Mouse (Mus musculus): ENCODE data around the gene Sp3.
"Not testable (repeated sequence)": the region's sequence is repeated elsewhere in the genome, so short reads cannot be mapped to it uniquely, and the experiment has no call there.

The Sp3 gene

DNA sequence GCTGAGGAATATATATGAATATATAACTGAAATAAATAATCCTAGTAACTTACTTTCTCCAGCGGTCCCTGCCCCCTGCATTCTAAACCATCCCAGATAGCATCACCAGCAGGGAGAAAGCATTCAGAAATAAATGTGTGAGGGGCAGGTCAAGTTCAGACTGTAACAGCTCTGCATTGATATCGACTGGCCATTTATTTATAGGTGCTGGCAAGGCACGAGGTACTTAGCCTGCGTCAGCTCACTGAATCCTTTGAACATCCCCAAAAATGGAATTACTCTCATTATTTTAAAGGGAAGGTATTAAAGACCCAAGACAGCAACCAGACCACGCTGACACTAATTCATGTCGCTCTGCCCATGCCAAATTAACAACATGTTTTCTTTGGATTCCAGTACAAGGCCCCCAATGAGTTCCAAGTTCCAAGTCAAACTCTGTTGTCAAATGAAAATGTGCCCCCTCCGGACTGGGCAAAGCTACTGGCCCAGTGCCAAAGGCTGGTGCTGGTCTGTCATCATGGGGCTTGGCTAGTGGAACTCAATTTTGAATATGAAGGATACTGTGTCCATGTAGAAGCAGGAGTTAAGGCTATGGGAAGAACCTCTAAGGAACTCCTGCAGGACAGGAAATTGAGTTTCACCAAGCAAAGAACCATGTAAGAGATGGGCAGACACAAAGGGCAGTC lies 64.9 kb downstream of the Sp3 start:
- no peak for DNase-seq (ENCODE audit: low spot score)

DNA sequence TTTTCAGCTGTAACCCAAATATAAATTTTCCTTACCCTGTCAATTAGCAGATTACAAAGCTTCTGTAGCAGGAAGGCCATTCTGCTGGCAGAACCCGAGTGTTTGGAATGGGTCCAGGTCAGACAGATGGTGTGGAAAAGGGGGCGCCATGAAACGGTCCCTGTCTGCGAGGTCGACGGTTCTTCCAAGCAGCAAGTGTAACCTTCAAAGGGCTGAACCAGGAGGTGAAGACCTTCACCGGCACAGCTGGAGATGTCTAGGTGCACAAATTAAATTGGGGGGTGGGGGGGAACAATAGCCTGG lies 66.8 kb downstream of the Sp3 start:
- no peak for DNase-seq (ENCODE audit: low spot score)

DNA sequence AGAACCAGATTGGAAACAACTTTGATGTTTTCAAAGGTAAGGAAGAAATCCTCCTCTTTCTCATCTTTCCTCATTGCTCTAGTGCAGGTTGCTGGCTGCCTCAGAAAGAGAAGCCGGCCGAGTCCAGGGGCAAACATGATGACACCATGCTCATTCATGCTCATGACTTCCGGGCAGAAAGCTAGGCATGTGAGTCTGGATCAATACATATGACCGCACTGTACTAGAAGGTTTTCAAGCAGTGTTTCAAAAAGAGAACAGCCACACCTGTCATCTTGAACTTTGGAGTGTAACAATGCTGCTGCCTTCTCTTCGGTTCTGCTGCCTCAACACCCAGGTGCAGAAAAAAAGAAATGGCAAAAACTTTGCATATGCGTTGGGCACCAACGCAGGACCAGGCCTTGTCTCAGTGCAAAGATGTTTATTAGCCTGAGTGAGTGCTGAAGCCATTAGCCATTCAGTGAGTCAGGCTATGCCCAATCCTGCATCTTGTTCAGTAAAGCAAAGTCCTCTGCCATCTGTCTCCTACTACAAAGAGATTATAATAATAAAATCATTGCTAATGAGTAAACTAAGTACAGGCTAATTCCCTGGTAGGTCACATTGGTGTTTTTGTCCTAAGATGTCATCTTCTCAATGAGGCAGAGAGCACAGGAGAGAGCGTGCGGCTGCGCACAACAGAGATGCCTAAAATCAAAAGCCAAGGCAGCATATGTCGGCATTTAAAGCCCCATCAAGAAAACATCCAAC lies 67.4 kb downstream of the Sp3 start:
- DNase-seq (ENCODE audit: low spot score), result peak; percentile 7

DNA sequence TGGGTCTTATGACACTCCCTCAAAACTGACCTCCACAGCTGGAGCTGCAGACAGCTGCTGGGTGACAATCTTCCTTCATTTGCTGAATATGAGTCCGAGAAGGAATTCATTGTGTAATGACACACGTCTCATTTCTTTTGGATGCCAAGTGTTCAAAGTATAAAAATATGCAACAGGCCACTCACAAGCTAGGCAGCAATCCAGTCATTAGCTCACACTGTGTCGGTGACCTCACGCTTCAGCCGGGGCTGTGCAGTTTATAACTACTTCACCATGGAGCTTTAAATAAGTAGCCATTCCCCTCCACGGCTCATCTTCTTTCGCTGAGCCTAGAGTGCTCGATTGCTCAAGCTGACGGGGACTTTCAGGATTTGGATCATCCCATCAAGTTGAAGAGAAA lies 68.7 kb downstream of the Sp3 start:
- no peak for DNase-seq (ENCODE audit: low spot score)

DNA sequence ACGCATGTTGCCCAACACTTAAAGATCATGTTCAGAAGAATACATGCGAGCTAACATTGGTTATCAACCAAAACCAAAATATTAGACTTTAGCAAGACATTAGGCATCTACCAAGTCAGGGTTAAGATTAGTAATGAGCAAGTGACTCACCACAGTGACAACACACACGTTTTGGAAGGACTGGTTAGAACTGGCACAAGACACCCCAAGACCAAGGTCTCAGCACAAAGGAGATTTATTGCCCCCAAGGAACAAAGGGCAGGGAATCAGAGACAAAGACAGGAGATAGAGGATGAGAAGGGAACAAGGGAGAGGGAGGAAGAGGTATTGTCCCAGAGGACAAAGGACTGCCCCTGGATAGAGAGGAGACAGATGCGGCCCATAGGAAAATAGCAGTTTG lies 71.2 kb downstream of the Sp3 start:
- DNase-seq (ENCODE audit: low spot score), result no peak

DNA sequence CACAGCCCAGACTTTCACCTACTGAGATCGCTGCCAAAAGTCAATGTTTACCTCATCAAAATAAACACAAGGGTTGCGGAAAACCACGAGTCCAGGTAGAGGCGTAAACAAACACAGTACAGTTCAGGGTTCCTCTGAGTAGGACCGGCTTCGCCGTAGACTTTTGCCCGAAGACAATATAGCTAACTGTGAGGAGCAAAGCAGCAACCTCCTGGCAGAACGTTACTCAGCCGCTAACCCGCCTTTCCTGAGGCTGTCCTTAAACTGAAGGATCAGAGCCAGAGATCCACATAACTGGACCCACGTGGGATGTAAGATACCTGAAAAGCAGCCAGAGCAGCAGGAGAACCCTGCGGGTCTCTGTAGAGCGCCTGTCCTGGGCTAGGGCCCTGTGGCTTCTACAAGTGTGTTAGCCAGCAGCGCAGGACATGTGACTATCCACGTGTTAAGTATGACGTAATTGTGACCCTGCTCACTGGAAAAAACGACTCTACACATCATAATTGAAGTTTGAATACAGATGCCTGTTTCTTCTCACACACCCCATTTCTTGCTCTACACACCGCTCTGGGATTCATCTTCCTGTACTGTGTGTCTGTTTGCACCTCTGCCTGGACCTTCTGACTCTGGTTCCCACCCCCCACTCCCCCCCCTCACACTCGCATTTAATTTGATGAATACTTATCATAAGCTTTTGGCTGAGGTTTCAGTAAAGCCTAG lies 71.9 kb downstream of the Sp3 start:
- no peak for DNase-seq (ENCODE audit: low spot score)

DNA sequence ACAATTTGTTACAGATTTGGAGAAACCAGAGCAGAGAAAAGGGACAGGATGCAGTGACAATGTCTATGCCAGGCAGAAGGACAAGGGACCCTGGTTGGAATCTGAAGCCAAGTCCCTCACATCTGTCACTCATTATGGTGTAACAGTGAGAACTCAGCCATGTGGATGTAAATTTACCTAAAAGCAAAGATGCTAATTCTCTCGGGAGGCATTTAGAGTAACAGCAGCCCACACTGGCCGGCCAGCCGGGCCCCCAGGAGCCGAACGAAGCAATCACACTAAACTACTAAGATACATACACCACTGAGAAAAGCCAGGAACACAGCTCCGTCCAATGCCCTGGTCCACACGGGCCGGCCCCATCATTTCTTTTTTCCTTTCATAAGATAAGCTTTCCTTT lies 73.5 kb downstream of the Sp3 start:
- no peak for DNase-seq (ENCODE audit: low spot score)

DNA sequence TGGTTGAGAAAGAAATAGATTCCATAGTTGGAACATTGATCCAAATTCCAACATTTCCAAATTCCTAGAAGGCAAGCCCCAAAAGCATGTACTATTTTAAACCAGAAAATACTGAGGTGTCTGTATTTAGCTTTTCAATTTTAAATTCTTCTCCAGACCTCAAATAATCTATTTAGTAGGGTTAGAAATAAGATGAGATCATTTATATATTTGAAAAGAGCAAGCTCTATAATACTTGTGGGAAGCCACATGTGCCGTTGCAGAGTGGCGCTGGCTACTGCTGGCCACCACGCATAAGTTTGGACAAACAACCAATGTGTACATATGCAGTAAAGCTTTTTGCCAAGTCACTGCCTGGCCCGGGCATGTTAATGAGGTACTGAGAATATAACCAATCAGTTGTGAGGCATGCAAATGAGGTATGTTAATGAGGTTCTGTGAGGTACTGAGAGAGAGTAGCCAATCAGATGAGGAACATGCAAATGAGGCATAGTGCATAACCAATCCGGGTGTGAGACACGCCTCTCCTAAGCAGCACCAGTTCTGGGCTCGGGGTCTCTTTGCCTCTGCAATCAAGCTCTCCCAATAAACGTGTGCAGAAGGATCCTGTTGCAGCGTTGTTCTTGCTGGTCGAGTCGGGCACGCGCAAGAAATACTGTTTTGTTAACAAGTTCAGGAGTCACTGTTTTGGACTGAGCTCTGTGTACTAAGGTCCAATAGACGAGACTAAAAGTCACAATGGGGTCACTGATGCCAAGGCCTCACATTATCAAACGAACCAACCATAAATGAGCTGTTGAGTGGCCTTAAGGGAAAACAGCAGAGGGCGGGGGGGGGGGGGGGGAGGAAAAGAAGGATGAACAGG lies 77.2 kb downstream of the Sp3 start:
- DNase-seq (ENCODE audit: low spot score), result not testable (repeated sequence)

DNA sequence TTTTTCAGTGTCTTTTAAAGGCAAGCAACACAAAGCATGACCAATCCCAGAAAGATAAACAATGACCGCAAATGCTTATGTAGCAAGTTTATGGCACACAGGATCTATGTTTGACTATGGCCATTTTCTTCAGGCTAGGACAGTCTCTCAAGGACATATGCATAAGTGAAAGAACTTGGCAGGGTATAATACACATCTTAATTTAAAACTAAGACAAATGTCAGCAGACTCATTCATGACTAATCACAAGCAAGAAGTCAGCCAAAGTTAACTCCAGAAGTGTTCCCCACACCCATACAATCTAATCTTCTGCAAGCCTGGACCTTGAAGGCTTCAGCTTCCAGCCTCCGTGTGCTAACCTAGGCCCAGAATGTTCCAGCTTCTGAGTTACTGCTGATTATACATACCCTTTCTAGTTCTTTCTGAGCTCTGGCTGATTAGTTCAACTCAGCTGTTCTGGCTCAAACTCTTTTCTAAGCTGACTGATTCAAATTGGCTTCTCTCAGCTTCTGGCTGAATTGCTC lies 81.4 kb downstream of the Sp3 start:
- DNase-seq (ENCODE audit: low spot score), result no peak

DNA sequence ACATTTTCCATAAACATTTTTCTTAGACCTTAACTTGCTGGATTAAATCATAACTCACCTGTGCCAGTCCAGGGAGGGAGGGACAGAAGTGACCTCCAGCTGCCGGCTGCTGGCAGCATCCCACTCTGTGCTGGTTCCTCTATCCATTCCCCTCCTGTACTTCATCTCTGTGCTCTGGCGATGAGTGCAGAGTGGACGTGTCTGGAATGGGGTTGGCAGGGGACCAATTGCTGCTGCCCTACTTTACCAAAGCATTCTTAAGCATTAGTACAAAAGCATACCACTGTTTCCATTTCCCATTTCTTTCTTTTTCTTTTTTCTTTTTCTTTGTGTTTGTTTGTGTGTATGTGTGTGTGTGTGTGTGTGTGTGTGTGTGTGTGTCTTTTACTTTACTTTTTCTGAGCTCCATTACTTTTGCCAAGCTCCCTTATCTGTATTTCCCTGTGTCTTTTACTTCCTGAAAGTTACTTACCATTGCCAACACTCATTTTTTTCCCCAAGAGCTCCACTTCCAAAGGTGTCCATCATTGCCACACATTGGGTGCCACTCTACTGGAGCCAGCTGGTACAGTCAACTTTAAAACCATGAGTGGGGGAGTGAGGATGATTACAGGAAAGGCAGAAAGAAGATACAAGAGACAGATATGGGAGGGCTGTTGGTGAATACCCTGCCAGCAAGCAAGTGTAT lies 82.0 kb downstream of the Sp3 start:
- DNase-seq (ENCODE audit: low spot score), result no peak

DNA sequence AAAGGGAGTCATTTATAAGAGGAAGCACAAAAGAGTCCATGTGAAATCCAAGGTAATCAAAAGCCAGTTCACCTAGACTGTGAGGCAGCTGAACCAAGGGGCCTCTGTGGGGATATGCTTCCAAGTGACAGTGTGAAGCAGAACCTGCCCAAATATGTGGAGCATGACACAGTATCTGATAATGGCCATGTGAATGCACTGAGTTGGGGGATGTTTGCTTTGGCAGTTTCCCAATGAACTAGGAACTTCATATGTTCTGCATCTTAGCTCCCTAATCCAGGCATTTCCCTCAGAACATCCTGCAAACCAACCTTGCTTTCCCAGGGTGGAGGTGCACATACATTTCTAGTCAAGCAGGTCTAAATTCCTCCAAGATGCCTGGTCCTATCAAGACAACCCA lies 90.4 kb downstream of the Sp3 start:
- no peak for DNase-seq (ENCODE audit: low spot score)

Measured in layer of hippocampus, adult 9-10 months (tissue).